Mouse (Mus musculus) urinary bladder, postnatal 36 days (tissue): ENCODE data around the gene Tns3.

ENCODE experiments used
- DNase-seq, 2 experiments: peaks; one replicate each; pipeline ENCODE4 v3.0.0; 2022; ENCODE audit warnings: low spot score in 2 of 2, mixed read lengths in 1 of 2

Gene Tns3

DNA sequence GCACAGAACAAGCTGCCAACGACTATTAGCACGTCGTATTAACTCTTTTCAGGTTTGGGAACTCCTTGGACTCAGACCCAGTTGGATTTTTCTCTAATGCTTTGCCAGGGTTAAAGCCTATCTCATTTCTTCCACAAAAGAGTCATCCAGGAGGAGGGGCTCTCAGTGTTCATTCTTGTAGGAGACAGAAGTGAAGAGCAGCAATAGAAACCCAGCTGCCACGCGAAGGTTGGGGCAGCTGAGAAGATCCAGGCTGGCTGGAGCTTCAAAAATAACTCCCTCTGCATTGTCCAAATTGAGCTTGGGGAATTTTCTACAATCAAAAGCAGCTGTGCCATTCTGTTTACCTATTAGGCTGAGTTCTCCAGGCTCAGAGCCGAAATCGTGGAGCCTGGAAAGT lies 16.3 kb upstream of the Tns3 start:
- DNase-seq: no peak

DNA sequence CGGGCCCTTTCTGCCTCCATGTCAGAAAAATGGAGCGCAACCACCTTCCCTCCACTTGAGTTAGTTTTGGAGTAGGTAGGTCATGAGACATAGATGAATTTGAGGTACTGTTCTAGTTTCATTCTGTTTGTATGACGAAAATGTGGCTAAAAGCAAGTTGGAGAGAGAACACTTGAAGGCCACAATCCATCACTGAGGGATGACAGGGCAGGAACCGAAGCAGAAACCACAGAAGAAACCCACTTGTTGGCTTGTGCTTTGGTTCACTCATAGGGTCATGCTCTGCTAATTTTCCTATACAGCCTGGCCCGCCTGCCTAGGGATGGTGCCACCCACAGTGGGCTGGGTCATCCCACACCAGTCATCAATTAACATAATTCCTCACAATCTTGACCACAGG lies 14.9 kb upstream of the Tns3 start:
- DNase-seq: no peak

DNA sequence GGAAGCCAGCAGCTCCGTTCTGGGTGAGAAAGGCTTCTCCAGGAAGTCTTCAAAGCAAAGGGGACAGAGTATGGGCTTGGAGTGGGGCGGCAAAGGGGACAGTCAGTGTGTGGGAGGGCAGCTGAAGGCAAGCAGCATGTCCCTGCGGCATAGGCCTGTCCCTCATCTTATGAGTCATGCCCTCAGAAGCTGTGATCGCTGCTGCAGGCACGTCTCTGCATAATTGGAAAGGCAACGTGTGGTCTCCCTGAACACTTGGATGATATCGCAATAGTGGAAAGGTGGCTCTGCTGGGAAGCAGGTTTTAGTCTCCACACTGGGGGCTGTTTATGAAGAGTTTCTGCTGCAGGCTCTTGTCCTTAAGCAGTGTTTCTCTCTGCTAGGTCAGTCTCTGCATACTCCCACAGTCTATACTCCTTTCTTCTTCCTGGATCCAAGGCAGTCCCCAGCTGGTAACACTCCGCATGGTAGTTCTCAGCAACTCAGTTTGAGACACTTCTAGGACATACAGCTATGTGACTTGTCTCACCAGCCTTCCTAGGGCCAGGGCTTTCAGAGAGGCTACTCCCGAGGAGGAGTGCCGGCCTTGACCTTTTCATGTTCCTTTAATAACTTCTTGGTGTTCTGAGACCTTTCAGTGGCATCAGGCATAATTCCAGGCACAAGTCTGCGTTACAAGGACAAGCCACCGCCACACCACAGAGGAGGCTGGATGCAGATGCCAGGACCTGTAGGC lies 14.1 kb upstream of the Tns3 start:
- peak in 1 of 2 experiments; percentile 19 for DNase-seq

DNA sequence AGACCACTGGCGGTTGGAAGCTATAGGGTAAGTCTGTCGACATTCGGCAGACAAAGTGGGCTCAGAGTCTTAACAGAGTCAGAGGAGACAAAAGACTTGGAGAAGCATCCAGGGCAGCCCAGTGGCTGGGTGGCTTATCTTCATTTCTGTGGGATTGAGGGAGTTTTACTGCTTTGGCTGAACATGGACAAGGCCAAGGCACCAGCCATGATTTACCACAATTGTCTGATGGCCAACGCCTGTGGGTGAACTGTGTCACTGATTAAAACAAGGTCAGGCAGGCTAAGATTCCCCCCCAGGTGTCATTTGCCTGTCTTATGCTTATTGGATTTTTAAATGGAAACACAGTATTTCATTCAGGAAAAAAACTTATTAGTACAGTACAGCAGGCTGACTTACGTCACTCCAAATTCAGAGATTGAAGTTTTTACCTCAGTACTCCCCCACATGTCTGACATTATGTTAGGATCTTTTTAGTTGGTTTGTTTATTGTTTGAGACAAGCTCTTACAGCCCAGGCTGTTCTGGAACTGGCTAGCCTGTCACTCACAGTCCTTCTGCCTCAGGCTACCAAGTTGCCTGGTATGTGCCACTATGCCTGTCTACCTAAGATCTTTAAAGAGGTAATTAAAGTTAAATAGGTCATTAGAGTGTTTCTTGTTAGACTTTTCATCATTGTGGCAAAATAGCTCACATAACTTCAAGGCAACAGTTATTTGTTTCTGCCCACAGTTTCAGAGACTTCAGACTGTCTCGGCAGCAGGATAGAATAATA lies 11.6 kb upstream of the Tns3 start:
- no peak for DNase-seq

DNA sequence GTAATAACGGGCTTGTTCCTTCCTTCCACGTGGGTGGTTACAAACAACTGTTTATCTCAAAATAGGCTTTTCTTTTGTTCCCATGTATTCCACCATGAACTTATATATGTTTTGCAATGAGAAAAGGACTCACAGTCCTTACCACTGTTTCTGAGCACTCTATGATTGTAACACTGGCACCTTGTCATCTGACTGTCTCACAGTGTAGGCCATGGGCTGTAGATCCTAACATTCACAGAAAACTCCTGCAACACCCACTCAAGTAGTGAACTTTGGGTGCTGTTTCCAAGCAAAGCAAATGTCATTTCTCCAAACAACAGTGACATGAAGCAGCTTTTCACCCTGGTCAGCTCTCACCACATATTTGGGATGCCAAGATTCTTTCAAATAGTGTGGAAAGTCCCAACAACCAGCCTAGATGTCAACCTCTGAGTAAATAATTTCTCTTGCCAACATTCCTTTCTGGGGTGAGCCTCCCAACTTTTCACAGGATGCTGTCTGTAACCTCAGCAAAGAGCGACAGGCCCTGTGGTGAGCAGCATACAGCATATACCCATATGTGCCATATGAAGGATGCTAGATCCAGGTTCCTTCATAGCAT lies 10.3 kb upstream of the Tns3 start:
- DNase-seq: no peak

DNA sequence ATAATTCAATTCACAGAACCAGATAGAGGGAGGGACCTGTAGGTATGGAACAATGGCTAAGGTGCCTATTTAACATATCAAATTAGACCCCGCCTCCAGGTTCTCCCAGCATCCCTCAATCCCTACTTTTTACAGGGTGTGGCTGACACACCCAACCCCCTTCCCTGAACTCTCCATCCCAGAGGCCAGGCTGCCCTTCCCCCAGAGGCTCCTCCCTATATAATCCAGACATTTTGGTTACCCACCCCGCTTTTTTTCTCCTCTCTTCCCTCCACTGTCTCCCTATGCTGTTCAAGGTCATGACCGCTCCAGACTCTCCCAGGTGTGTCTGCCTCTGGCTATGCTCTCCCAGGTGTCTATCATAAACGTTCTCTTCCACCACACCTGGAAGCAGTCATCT lies 7.4 kb upstream of the Tns3 start:
- no peak for DNase-seq

DNA sequence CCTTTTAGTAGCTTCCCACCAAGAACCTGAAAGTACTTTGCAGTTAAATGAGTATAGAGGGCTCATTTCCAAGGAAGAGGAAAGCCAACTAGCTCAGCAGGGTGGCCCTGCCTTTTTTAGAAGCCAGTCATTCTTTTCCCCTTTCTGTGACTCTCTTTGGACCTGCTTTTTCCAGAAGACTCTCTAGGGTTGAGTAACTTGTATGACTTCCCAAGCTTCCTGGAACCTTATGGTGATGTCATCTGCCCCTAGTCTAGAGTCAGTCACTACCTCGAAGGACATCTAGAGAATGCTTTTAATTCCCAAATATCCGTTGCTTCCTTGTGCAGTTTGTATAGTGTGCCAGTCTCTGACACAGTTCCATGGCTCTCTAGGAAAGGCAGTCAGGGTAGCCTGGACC lies 4.8 kb upstream of the Tns3 start:
- DNase-seq: no peak

DNA sequence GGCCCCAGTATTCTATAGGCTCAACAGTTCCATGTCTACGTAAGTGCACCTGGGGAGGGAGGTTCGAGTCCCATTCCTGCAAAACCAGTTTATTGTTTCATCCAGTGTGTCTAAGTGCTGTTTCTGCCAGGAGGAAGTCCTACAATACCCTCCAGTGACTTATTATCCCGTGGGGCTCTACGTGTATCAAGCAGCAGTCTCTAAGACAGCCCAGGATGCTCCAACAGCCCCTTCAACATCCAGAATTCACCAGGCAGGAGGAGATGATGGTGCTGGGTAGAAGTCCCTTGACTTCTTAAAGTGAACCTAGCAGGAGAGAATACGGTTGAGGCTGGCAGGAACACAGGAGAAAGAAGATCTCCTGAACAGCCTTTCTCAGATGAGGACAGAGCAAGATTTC lies 462 bp upstream of the Tns3 start:
- no peak for DNase-seq

DNA sequence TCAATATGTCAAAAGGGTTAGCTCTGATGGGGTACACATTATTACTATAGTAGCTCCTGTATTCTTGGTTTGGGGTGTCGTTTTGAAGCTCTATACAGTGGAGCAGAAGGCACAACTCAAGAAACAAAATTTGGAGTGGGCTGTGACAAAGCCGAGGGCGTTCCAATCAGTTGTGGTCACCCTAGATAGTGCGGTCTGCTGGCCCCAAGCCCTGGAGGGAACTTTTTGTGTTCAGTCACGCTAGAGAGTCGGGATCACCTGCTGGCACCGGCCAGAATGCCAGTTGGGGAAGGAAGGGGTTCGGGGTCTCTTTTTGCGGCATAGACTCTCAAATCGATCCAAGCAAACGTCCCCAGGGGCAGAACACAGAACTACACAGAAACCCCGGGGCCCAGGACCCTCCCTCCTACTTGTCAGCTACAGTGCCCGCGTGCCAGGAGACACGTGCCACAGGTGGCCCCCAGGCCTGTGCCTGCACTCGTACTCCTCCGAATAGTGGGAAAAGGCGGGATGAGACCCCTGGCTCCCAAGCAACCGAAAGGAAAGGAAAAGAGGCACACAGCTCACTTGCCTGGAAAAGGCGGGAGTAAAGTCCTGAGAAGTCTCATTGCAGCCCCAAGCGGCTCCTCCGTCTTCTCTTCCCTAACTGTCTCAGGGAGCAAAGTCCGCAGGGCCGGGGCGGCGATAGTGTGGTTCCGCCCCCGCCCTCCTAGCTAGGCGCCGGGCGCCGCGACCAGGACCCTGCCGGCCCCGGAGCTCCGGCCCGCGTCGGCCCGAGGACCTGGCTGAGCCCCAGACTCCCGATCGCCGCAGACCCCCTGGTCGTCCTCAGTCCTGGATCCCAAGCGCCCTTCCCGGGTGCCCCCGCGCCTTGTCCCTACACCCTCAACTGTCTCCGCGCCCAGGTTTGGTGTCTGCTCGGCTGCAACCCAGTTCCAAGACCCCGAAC lies 617 bp downstream of the Tns3 start:
- peak; percentile 48 to 60 for DNase-seq

DNA sequence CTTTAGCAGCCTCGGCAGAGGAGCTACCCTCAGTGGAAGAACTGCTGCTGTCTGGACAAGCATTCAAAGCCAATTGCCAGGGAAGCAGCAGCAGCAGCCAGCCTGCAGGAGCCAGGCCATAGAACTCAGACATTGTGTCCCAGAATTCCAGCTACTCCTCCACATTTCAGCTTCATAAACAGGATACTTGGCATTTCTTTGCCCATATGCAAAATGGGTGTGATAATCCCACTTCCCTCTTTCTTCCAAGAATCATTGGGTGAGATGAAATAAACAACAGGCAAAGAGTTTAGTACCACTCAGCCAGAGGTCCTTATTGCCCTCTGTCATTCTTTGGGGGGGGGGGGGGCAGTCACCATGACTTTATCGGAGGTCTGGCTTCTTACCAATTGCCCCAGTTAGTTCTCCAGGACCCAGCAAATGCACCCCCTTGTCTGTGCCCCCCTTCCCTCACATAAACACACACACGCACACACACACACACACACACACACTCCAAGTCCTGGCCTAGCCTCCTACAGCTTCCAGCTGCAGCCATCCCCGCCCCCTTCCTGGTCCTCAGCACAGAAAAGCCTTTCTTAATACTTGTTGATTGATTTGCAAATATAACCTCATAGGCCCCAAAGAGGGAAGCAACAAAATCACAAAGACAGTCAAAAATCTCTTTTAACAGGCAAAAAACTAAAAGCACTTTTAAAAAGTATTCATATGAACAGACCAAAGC lies 1.5 kb downstream of the Tns3 start:
- no peak for DNase-seq

DNA sequence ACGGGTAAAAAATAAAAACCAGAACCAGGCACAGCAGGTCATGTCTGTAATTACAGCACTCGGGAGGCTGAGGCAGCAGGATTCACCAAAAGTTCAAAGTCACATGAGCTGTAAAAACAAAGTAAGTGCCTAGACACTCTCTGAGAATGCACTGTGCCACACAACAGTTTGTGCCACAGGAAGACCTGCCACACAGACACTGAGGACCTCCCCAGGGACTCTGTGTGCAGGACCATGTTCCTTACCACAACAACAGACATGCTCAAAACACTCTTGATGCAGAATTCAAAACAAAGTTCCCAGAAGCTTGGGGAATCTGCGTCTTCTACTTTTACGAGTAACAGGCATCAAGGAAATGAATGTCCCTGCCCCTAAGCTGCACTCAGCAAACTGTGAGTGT lies 3.4 kb downstream of the Tns3 start:
- DNase-seq: no peak

DNA sequence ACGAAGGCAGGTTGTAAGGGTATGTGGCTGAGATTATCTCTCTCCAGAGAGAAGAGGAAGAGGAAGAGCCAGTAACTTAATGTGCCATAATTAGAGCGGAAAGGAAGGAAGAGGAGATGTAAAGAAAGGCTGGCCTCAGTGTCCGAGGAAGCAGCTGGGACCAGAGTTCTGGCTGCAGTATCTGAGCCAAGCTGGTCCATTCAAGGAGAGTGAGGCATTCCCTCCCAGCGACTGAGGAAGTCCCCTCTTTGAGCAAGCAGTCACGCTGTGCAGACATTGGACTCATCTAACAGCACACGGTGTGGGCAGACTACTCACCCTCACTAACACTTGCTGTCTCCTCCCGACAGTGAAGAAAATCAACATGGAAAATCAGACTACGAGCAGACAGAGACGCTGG lies 4.5 kb downstream of the Tns3 start:
- DNase-seq: no peak

DNA sequence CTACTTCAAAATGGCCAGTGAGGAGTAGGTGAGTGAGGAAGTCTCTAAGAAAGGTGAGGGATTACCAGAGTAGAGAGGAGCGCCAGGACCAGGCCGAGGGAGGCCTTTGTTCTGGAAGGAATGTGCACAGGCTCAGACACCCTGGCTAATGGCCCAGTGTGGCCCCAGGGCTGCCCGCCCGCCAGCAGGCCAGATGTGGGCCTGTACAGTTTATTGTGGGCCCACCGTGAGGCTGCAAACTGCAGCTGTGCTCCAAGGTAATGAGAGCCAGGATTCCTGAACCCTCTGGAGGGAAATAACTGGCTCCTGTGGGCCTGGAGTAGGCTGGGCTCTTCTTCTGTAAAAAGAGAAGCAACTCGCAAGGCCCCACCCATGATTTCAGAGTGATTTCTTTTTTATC lies 5.3 kb downstream of the Tns3 start:
- no peak for DNase-seq

DNA sequence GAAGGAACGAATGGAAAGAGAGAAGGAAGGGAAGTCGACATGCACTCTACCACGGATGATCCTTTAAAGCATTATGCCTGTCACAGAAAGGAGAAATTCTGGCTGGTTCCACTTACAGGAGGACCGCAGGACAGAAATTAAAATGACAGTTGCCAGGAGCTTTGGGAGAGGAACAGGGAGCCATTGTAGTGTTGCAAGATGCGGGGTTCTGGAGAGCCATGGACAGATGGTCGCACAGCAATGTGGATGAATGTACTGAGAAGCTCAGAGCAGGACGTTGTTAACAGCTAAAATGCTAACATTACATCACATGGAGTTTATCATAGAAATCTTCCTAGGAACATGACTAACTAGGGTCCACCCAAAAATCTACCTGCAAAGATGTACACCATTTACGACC lies 6.8 kb downstream of the Tns3 start:
- DNase-seq: no peak

DNA sequence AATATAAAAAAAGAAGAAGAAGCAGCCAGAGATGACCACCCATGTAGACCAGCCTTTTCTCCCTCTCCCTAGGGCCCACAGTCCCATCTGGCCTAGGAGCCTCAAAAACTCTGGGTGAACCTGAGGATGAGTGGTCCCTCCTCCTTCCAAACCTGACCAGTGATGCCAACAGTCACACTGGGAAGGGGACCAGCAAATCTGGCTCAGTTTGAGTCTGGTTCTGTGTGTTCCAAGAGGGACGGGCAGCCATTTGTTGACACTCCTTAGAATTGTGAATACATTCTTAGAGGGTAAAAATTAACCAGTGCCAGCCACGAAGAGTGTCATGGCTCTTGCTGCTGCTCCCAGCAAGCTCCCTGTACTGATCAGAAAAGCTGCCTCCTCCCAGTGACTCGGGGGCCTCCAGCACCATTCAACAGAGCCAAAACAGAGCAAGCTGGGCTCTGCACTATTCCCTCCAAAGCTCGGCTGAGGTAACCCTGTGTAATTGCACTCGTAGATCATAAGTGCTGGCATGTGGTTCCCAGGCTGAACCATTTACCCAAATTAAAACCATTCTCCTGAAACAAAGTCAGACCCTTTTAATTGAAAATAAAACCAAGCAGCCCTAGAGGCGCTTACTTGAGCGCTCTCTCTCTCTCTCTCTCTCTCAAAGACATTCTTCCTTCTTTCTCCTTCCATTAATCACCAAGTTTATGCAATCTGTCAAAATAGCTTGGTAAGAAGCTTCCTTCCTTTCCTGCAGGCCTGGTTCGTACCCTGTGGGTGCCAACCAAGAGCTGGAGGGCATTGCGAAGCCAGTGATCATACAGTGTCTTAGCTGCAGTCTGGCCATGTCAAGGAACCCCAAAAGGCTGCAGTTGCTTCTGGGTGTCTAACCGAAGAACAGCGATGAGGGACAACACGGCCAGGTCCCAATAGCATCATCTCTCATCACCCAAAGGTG lies 7.6 kb downstream of the Tns3 start:
- DNase-seq: no peak

DNA sequence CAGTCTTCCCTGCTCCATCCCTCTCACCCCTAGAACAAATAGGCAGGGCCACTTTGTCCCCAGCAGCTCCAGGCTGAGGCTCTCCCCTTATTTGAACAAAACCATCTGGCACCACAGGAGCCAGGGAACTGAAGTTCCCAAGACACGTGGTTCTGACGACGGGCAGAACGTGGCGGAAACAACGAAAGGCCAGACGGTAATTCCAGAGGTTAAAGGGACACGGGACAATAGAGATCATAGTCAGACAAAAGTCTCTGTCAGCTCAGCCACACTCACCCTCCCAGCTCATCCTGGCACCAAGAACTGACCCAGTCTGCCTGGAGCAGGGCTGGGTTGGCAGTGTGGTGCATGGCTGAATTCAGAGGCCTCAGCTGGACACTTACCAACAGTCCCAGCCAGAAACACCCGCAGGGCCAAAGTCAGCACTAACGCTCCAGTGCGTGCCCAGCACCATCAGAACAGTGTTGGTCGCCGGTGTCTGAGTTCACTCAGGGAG lies 10.5 kb downstream of the Tns3 start:
- DNase-seq: no peak

DNA sequence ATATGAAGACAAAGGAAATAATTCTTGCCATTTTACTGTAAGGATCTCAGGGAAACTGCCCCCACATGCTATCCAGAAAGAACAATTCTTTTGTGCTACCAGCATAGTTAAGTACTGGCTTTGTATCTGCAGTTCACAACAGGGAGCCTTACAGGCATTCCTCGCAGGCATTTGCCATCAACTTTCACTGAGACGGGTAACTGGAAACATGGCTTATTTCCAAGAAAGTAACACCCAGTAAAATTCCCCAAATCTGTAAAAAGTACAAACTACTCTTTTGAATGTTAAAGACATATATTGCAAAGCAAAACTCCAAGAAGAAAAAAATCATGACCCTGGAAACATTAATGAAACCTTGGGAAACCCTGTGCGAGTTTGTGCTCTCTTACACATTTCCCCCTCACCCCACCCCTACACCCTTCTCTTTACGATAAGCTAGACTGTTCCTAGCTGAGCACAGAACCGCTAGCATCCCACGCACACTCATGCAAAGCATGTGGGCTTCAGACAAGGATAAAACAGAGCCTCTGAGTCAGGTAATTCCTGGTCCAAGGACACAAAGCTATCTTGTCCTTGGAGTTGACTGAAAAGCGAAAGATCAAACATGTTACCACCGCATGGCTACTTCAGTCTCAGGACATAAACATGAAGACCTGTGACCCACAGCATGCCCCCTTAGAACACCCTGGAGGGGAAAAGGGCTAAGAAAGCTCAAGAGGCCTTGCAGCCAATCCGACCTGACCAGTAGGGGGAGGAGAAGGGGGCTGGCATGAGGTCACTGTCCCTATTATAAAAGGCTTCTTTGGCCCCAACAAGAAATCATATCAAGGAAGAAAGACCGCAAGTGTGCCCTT lies 11.3 kb downstream of the Tns3 start:
- no peak for DNase-seq

DNA sequence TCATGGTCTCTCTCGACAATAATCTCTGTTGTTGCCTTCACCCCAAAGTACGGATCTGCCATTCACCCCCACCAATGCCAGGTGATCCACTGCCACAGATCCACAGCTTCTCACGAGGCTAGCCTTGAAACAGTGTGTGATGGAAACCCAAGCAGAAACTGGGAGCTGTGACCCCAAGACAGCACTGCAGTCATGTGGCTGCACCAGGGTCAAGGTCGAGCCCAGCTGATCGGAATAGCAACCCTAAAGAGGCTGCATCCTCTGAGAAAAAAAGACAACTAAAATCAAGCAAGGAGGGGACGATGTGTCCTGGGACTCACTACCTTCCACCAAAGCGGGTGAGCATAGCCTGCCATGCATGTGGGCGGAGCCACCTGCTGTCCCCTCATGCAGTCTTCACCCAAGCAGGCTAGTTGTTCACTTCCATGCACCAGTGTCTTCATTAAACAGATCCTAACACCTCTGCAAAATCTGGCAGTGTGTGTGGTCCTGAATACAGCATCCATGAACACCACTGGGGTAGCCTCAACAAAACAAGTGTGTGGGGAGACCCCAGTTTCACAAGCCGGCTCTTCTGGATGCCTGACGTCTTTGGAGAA lies 12.1 kb downstream of the Tns3 start:
- DNase-seq: no peak
